Mouse (Mus musculus) forebrain, embryonic 16.5 days (tissue): ENCODE measurements at regions not wholly inside any gene's neighbourhood (a gene's known extent, or its start where the extent isn't known, plus 50 kb on each side); places are given as distances from the start of the nearest gene placed in this dataset.

ENCODE experiments used
- ATAC-seq: fragments of 200-750 bp; cut with Nextera tagmentation; 2 replicates; pipeline ENCODE4 v1.8.0; 2017; ENCODE audit warnings: mild to moderate bottlenecking, moderate library complexity
- H3K27ac ChIP-seq: fragments of 300-500 bp; sonication (generic); 2 replicates; pipeline ENCODE4 v1.5.1; 2014; ENCODE audit warnings: low read length, control low read depth
- H3K27me3 ChIP-seq: fragments of 300-500 bp; sonication (generic); replicated peaks from 2 replicates; pipeline ENCODE4 v1.6.1; 2014; ENCODE audit warnings: low read length; ENCODE audit not compliant: control insufficient read depth, insufficient read depth
- H3K36me3 ChIP-seq: fragments of 300-500 bp; sonication (generic); 2 replicates; pipeline ENCODE4 v1.6.1; 2014; ENCODE audit not compliant: control insufficient read depth, insufficient read depth
- H3K4me1 ChIP-seq: fragments of 300-500 bp; sonication (generic); replicated peaks from 2 replicates; pipeline ENCODE4 v1.6.1; 2014; ENCODE audit warnings: low read length; ENCODE audit not compliant: control insufficient read depth, insufficient read depth
- H3K4me2 ChIP-seq: fragments of 300-500 bp; sonication (generic); 2 replicates; pipeline ENCODE4 v1.6.1; 2014; ENCODE audit warnings: mild to moderate bottlenecking, low read length, control low read depth
- H3K4me3 ChIP-seq: fragments of 300-500 bp; sonication (generic); replicated peaks from 2 replicates; pipeline ENCODE4 v1.5.1; 2014; ENCODE audit warnings: mild to moderate bottlenecking, low read length, control low read depth
- H3K9ac ChIP-seq: fragments of 300-500 bp; sonication (generic); replicated peaks from 2 replicates; pipeline ENCODE4 v1.6.1; 2014; ENCODE audit warnings: low read depth, low read length, control low read depth
- H3K9me3 ChIP-seq: fragments of 300-500 bp; sonication (generic); 2 replicates; pipeline ENCODE4 v1.6.1; 2016; ENCODE audit warnings: low read length; ENCODE audit not compliant: control insufficient read depth
- WGBS: fragments of 180-500 bp; shearing (Covaris S2); extraction: QIAGEN DNeasy Blood & Tissue Kit; methylation state at CpG from one replicate; pipeline ENCODE4 v1.1.7; 2014; 5-methylcytosine and 5-hydroxymethylcytosine counted together

DNA sequence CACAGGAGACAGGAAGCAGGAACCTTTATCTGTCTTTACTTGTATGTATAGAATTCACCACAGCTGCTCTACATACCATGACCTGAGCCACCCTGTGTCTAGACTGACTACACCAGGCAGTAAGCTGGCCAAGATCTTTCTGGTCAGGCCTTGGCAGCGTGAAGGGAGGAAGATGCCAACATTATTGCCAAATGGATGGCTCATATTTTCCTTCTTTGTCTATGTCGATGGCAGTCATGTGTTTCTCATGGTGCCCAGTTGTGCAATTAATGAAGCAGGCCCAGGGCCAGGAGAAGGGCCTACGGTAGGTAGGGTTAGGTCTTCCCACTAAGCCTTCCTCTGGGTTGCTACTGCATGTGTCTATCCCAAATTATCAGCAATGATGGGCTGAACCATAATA lies 243.8 kb downstream of the Pik3r1 start:
- 79% methylated on average over 3 of the region's 3 CpGs for WGBS
- Histone ChIP-seq H3K36me3 (no peaks in the 10 kb centered on the region), H3K9me3 (no peaks in the 10 kb centered on the region), H3K4me3 (no peak overlapping the region), H3K9ac (no peak overlapping the region), H3K27ac (no peak overlapping the region), H3K4me2 (no peak overlapping the region), H3K27me3 (no peaks in the 10 kb centered on the region), H3K4me1 (no peaks in the 10 kb centered on the region)
- ATAC-seq = no peak

DNA sequence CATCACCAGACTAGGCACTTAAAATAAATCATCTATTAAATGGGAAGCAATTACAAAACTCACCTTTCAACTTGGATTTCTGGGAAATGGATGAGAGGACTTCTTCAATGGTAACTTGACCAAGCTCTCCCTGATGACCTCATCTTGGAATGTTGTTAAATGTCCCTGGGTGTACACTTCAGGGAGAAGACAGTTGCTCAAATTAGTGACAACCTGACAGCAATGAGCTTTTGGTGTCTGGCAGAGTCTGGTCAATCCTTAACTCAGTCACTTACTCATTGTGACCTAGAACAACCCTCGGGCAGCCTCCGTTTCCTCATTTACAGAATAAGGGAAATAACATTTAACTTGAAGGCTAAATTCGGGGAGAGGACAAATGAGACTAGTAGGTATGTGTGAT lies 244.5 kb downstream of the Pik3r1 start:
- 91% methylated on average over 3 of the region's 3 CpGs for WGBS
- no peaks in the 10 kb centered on the region for H3K4me1 ChIP-seq
- no peak overlapping the region for H3K27ac ChIP-seq
- H3K4me2 ChIP-seq = no peak overlapping the region
- no peaks in the 10 kb centered on the region for H3K27me3 ChIP-seq
- H3K36me3 ChIP-seq = no peaks in the 10 kb centered on the region
- no peak for ATAC-seq
- H3K9me3 ChIP-seq = no peaks in the 10 kb centered on the region
- H3K4me3 ChIP-seq = no peak overlapping the region
- H3K9ac ChIP-seq = no peak overlapping the region

DNA sequence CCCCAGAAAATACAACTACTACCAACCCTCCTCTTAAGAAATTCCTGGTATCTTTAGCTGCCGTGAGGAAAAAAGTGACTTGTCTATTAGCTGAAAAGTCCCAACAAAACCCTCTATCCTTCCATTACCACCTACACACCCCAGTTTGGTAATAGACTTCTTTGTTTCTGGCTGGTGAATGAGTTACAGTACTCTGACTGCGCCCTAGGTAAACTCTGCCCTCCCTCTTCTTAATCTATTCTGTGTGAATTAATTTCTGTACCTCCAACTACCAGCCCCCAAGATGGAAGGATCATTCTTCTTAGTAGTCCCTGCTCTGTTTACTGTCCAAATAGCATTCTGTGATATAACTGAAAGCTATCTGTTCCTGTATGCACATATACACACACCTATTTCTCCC lies 245.4 kb downstream of the Pik3r1 start:
- Histone ChIP-seq H3K4me2 (no peak overlapping the region), H3K27me3 (no peaks in the 10 kb centered on the region), H3K9ac (no peak overlapping the region), H3K36me3 (no peaks in the 10 kb centered on the region), H3K27ac (no peak overlapping the region), H3K9me3 (no peaks in the 10 kb centered on the region), H3K4me1 (no peaks in the 10 kb centered on the region), H3K4me3 (no peak overlapping the region)
- ATAC-seq = no peak
- 91% methylated on average over 2 of the region's 2 CpGs for WGBS

DNA sequence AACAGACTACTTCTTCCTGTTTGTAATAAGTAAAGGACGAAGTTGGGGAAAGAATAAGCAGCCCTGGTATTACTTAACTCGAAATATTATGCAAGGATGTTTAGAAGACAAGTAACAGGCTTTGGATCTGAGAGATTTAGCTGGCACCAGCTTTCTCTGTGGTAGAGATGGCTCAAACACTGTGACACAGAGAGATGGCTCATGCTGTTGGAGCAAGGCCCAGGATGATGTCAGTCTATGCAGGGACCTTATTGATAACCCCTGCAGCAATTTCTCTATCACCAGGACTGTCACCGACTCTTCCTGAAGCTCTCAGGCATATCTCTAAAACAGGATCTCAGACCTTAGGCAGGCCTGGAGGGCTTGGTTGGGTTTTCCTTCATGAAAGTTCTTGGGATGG lies 254.7 kb downstream of the Pik3r1 start:
- Histone ChIP-seq H3K36me3 (no peaks in the 10 kb centered on the region), H3K27ac (no peak overlapping the region), H3K9ac (no peak overlapping the region), H3K4me1 (no peaks in the 10 kb centered on the region), H3K4me2 (no peak overlapping the region), H3K4me3 (no peak overlapping the region), H3K9me3 (no peaks in the 10 kb centered on the region), H3K27me3 (no peaks in the 10 kb centered on the region)
- WGBS = 82% methylated on average over 3 of the region's 3 CpGs
- no peak for ATAC-seq

DNA sequence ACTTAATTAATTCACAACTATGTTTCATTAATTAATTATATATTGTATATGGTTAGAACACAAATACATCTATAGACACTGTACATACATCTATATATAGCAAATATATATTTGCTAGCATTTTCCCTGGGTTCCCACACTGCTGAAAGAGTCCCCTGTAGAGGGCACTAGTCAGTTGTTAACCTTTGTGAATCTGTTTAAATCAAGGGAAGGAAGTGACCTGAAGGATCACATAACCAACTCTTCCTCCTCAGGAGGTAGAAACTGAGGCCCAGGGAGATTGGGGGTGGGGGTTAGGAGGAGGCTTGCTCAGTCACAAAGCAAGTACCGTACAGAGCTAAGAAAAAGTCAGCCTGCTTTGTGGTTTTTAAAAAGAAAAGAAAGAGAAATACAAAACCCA lies 258.1 kb downstream of the Pik3r1 start:
- Histone ChIP-seq H3K4me2 (no peak overlapping the region), H3K4me3 (no peak overlapping the region)

DNA sequence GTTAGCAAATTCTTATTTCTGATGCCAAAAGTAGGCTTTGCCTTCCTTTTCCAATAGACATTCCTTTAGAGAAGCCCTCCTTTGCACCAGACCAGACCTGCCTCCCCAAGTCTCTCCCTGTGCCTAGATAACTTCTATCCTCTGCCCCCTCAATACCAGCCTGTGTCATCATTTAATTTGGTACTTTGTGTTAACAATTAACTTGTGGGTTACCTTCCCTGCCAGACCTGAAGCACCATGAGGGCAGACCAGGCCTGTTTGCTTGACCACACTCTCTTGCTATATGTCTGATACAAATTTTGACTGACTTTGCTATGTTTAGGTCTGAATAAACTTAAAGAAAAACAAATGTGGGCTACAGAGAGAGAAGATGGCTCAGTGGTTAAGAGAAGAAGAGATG lies 259.7 kb downstream of the Pik3r1 start:
- Histone ChIP-seq H3K27ac (no peak overlapping the region), H3K4me2 (no peak overlapping the region), H3K4me1 (no peaks in the 10 kb centered on the region), H3K9me3 (no peaks in the 10 kb centered on the region), H3K27me3 (no peaks in the 10 kb centered on the region), H3K9ac (no peak overlapping the region), H3K36me3 (no peaks in the 10 kb centered on the region), H3K4me3 (no peak overlapping the region)
- no peak for ATAC-seq

More for the DNA sequence above, 258.1 kb downstream of the Pik3r1 start:
- ATAC-seq = no peak
- 68% methylated on average over 1 of the region's 1 CpGs for WGBS
- H3K27ac ChIP-seq = no peak overlapping the region
- H3K36me3 ChIP-seq = no peaks in the 10 kb centered on the region
- H3K9me3 ChIP-seq = no peaks in the 10 kb centered on the region
- no peak overlapping the region for H3K9ac ChIP-seq
- H3K27me3 ChIP-seq = no peaks in the 10 kb centered on the region
- H3K4me1 ChIP-seq = no peaks in the 10 kb centered on the region

DNA sequence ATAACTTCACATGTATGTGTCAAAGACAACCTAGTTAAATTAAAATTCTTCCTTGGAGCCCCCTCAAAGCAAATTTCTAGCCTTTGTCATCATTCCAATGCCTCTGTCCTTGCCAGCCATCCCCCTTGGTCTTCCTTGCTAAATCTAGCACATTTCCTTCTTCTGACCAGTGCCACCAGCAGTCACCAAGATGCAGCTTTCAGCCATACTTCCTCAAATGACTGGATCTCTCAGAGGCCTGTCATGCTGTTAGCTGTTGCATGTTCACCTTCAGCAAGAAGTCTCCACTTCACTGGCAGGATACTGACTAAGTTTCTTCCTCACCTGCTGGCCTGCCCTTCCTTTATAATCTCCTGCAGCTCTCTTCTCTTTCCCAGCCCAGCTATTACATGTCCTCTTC lies 261.3 kb downstream of the Pik3r1 start:
- no peak overlapping the region for H3K4me2 ChIP-seq
- no peaks in the 10 kb centered on the region; the same call in 1 of the 2 replicates for H3K4me1 ChIP-seq
- ATAC-seq = no peak
- no peak overlapping the region for H3K4me3 ChIP-seq
- H3K27ac ChIP-seq = no peak overlapping the region
- no peaks in the 10 kb centered on the region for H3K9me3 ChIP-seq
- H3K36me3 ChIP-seq = no peaks in the 10 kb centered on the region
- no peaks in the 10 kb centered on the region for H3K27me3 ChIP-seq
- H3K9ac ChIP-seq = no peak overlapping the region

DNA sequence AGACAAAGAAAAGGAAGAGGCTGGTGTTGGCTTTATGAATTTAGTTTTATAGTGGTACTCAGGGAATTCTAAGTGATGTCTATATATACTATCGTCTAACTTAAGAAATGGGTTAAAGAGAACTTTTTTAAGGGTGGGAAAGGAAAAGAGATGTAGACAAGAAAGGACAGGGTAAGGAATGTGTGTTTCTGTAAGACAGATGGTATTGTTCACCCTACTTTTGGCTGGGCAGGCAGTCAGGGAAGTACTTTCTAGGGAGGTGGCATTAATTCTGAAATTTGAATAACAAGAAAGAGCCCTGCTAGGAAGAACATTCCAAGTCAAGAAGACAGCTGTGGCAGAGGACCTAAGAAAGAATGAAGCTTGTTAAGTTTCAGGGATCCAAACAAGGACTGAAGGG lies 263.0 kb downstream of the Pik3r1 start:
- Histone ChIP-seq H3K4me3 (no peak overlapping the region), H3K27me3 (no peaks in the 10 kb centered on the region), H3K27ac (no peak overlapping the region), H3K36me3 (no peaks in the 10 kb centered on the region), H3K4me1 (no peaks in the 10 kb centered on the region; the same call in 1 of the 2 replicates), H3K9ac (no peak overlapping the region), H3K4me2 (no peak overlapping the region), H3K9me3 (no peaks in the 10 kb centered on the region)
- WGBS = 91% methylated on average over 1 of the region's 1 CpGs
- no peak for ATAC-seq

DNA sequence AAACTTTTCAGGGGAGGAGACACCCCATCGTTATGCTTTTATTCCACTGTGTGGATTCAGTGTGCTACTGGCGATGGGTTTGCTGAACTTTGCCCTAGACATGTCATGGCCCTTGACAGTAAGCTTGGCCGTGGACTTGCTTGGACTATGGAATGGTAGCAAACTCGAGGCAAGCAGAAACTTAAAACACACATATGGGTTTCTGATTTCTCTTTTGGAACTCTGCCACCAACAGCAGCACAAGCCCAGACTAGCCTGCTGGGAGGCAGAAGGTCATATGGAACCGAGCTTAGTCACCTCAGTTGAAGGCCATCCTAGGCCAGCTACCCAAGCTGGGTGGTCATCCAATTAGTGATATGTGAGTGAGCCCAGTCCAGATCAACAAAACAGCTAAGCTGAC lies 263.8 kb downstream of the Pik3r1 start:
- Histone ChIP-seq H3K27ac (no peak overlapping the region), H3K36me3 (no peaks in the 10 kb centered on the region), H3K9me3 (no peaks in the 10 kb centered on the region), H3K4me2 (no peak overlapping the region), H3K4me3 (no peak overlapping the region), H3K27me3 (no peaks in the 10 kb centered on the region), H3K9ac (no peak overlapping the region), H3K4me1 (no peaks in the 10 kb centered on the region; the same call in 1 of the 2 replicates)
- no peak for ATAC-seq
- 66% methylated on average over 5 of the region's 5 CpGs for WGBS

DNA sequence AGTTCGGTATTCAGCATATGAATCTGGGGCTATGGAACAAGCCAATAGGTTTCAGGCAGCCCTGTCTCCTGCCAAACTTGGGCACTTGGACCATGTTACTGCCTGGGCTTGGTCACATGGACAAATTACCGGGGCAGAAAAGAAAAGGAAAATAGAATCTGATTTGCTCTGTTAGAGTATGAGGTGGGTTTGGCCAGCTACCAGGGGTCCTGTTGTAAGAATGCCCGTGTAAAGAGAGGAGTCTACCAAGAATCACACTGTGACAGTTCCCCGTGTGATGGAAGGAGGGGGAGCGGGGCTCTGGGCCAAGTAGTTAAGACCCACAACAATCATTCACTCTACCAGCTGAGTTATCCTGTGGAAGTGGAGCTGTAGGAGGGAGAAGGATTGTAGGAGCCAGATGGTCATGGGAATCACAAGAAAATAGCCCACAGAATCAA lies 266.2 kb downstream of the Pik3r1 start:
- 39% methylated on average over 5 of the region's 5 CpGs for WGBS
- no peak overlapping the region for H3K27ac ChIP-seq
- no peak overlapping the region for H3K4me2 ChIP-seq
- H3K36me3 ChIP-seq = no peaks in the 10 kb centered on the region
- no peak overlapping the region for H3K4me3 ChIP-seq
- H3K27me3 ChIP-seq = no peaks in the 10 kb centered on the region
- no peak overlapping the region for H3K9ac ChIP-seq
- no peaks in the 10 kb centered on the region; the same call in 1 of the 2 replicates for H3K4me1 ChIP-seq
- no peaks in the 10 kb centered on the region for H3K9me3 ChIP-seq
- ATAC-seq = peak; percentile 69
